Mouse (Mus musculus): ENCODE data around the gene Spsb2.
"Not testable (repeated sequence)": the region's sequence is repeated elsewhere in the genome, so short reads cannot be mapped to it uniquely, and the experiment has no call there.

The Spsb2 gene

DNA sequence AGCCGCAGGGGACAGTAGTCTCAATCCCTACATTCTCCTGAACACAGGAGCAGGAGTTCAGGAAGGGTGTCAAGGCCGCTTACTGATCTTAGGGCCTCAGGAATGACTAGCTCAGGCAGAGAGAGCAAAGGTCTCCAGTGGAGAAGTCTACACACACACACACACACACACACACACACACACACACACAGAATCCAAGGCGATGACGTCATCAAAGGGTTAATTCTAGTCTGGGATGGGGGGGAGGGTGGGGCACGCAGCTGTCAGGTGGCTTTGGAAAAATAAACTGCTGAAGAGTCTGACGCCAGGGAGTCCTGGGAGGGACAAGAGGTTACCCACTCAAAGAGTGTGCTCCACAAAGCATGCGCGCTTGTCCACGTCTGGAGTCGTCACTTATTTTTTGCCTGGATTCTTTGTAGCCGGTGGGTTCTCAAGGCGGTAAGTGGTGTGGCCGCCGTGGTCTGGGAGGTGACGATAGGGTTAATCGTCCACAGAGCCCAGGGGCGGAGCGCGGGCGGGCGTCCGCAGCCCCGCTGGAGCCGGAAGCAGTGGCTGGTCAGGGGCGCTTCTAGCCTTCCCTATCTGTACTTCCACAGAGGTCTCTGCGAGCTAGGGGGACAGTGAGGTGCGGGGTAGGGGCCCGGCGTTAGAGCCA lies at the start of gene Spsb2:
Gene Spsb2 (plus strand): TSS at position 304 of the 655 bp plus-strand sequence.
- peak; percentile 76 to 79 for DNase-seq

GRCm38 (mm10) chr6:124758849-124759232 lies 49.6 kb upstream of the Spsb2 start:
- DNase-seq = peak; percentile 29 to 32

DNA sequence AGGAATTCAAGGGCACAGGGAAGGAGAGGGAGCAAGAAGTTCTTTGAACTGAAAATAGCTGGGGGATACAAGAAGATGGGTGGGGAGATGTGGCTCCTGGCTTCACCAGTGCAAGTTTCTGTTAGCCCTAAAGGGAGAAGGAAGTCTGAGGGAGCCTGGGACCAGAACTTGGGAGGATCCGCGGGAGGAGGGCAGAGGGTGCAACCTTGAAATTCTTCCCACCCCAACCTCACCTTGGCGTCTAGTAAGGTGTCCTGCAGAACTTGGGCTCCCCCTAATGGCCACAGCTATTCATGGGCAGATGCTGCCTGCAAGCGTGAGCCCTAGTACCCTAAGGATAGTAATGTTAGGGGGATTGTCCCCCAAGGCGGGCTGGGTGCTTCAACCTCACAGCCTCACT lies 49.2 kb upstream of the Spsb2 start:
- DNase-seq = peak; percentile 85 to 92

- DNase-seq = no peak
Measured at GRCm38 (mm10) chr6:124765951-124766350, 42.5 kb upstream of the Spsb2 start.

DNA sequence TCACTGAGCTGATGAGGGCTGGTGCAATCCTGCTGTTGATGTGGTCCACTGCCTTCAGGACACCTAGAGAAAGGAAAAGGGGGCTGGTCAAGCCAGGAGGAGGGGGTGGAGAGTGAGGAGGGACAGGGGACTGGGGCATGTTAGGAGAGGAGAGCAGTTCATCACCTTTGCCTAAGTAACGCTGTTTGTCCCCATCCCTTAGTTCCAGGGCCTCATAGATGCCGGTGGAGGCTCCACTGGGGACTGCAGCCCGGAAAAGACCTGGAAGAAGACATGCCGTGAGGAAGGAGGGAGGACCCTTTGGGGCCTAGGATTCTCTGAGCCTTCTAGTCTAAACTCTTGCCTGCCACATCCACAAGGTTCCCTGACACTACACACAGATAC lies 40.9 kb upstream of the Spsb2 start:
- DNase-seq = no peak

- DNase-seq = peak; percentile 74 to 83
Measured at GRCm38 (mm10) chr6:124767920-124768703, 40.3 kb upstream of the Spsb2 start.

DNA sequence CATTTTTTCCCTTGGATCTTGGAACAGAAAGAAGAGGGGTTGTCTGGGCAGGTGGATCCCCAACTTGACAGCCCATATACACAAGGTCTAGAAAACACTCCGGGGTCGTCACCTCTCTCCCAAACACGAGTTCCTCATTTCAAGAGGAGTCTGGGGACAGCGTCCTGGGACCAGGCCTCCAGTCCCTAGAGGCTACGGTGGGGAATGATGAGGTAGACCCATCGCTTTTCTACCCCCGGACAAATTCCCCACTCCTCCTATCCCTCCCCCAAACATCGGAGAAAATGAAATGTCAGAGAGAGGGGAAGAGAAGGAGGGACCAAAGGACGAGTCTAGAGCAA lies 39.8 kb upstream of the Spsb2 start:
- DNase-seq = no peak

DNA sequence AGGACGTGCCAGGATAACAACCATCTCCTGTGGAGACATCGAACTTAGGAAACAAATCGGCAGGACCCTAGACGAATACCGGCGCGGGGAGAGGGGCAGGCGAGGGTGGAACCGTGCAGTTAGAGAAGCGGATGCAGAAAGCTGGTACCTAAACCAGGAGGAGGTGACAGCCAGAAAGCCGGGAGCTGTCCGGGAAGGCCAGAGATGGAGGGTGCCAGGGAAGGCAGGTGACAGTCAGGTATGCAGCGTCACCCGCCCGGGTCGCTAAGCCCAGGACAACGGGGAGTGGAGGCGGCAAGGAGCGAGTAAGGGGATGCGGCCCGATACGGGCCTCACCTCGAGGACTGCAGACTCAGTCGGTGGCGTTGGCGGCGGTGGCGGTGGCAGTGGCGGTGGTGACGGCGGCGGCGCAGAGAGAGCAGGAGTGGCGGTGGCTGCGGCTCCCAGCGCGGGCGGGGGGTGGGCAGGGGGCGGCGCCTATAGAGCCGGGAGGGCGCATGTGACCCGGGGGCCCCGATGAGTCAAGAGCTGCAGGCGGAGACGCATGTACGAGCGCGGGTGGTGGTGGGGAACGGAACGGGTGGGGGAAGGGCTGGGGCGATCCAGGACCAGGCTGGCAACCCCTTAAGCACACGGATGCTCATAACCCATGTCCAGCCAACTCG lies 39.2 kb upstream of the Spsb2 start, which contains the start of gene Eno2:
Gene Eno2 (minus strand): TSS at position 573 of the 665 bp plus-strand sequence.
- DNase-seq = peak; percentile 85 to 94

DNA sequence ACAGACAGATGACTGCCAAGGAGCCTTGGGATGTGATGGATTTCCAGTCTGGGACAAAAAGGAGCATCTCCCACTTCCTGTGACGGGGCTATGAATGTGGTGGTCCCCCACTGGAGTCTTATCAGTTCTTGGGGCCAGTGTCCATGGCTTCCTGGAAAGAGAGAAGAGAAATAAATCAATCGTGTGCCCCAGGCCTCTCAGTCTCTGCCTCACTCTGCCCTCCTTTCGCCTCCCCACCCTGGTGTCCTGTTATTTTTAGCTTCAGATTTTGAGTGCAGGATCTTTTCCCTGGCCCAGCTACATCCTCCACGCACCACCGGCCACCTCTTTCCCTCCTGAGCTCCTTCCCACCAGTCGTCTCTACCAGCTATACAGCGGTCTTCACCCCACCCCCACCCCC lies 38.4 kb upstream of the Spsb2 start:
- DNase-seq = peak in 1 of 2 experiments; percentile 63

DNA sequence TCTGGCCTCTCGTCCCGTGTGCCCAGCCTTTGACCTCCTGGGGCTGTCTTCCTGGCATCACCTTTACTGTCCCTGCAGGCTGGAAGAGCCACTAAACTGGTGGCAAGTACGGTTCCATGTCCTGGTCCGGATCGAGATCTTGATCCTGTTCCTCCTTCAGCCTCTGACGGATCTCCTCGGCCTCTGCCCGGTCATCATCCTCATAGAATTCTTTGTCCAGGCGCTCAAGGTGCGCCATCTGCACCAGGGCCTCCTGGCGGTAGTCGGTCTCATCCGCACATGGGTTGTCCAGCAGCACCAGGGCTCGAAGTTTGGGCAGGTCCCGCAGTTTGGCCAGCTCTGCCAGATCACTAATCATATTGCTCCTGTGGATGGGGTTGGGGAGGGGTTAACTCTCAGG lies 38.0 kb upstream of the Spsb2 start:
- peak; percentile 65 for DNase-seq

- DNase-seq = peak; percentile 52 to 61
Measured at GRCm38 (mm10) chr6:124779222-124779983, 29.1 kb upstream of the Spsb2 start, which contains the start of gene Lrrc23. Gene Lrrc23, minus strand, starts transcription at chr6:124779727.

GRCm38 (mm10) chr6:124779984-124780416 lies 28.5 kb upstream of the Spsb2 start:
- no peak for DNase-seq

DNA sequence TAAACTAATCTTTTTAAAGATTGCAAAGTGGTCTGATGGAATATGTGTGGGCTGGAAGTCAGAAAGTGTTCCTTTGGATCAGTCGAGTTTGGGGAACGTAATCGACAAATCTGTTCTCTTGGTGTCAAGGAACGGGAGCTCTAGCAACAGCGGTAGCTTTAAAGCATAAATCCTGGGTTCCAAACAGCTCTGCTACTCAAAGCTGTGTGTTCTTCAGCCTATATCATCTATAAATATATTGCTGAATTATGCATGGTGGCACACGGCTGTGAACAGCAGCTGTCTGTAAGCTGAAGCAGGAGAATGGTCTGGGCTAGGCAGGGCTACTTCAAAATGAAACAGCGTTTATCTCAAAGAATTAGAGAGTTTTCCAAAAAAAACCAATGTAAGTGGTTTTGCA lies 27.5 kb upstream of the Spsb2 start:
- no peak for DNase-seq

- peak; percentile 23 to 28 for DNase-seq
Measured at GRCm38 (mm10) chr6:124782436-124782835, 26.0 kb upstream of the Spsb2 start.

DNA sequence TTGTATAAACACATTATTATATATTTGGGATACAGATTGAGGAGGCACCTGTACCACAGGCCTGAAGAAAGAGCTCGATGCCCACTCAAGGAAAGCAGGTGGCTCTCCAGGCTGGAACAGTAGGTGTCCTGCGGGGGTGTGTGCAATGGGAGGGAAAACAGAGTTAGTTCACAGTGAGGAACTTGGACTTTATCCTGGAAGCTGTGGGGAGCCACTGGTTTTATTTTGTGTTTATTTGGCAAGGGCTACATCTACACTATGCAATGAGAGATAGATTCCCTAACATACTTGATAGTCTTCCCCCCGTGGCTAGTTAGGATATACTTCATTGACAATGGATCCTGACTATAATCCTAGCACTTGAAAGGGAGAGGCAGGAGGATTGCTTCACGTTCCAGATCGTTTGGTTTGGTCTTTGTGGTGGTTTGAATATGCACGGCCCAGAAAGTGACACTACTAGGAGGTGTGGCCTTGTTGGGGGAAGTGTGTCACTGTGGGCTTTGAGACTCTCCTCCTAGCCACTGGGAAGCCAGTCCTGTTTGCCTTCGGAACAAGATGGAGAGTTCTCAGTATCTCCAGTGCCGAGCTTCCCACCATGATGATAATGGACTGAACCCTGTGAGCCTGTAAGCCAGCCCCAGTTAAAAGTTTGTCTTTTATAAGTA lies 21.6 kb upstream of the Spsb2 start:
- DNase-seq = peak; percentile 90 to 92

GRCm38 (mm10) chr6:124787722-124788121 lies 20.7 kb upstream of the Spsb2 start:
- peak; percentile 63 to 65 for DNase-seq

DNA sequence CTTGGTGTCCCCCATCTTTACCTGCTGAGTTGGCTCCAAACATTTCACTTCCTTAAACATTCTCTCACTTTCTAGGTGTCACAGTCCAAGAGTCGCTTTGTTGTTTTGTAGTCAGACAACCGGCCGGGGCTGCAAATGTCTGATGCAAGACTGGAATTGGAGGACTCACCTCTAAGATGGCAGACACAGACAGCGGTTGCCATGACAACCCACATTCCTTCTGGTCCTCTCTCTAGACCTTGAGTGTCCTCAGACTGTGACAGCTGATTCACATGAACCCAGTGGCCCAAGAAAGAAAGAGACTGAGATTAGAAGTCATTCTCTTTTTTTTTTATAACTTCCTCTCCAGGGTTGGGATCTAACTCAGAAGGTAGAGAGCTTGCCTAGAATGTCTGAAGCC lies 18.9 kb upstream of the Spsb2 start:
- DNase-seq = no peak

DNA sequence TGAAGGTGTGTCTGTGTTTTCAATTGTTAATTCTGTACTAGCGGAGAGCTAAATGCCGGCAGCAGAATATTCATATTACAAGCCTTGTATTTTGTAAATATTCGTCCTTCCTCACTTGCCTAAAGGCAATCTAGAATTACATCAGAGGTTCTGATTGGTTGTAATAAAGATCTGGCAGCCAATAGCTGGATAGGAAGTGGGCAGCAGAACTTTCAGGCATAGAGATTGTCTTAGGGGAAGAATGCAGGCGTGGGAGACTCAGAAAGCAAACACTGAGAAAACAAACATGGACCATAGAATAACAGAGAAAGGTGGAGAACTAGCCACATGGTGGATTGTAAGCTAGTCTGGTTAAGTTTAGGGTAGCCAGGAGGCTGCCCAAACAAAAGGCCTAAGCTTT lies 18.3 kb upstream of the Spsb2 start:
- DNase-seq = no peak

GRCm38 (mm10) chr6:124791911-124792310 lies 16.6 kb upstream of the Spsb2 start:
- no peak for DNase-seq

- no peak for DNase-seq
Measured at GRCm38 (mm10) chr6:124795781-124796180, 12.7 kb upstream of the Spsb2 start.

- no peak for DNase-seq
Measured at GRCm38 (mm10) chr6:124796200-124796599, 12.3 kb upstream of the Spsb2 start.

DNA sequence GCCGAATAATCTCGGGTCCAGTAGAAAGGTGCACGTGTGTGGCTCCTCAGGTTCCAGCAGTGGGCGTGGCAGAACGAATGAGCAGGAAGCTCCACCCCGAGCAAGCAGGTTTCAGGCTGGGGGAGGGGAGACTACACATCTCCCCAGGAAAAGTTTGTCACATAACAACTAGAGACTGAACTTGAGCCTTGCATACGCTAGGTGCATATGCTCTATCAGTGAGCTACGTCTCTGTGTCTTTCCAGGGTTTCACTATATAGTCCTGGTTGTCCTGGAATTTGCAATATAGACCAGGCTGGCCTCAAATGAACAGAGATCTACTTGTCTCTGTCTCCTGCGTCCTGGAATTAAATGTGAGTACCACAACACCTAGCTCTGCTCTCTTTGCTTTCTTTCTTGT lies 6.1 kb upstream of the Spsb2 start:
- DNase-seq = not testable (repeated sequence)

Data from cerebellum, postnatal 25 days (tissue).